Mouse (Mus musculus) embryonic stem cell, embryonic (primary cell): ENCODE results near the gene Ppat.

Experiments used
- CTCF ChIA-PET, 4 experiments: fragments of 300-600 bp in 2 of 4; fragments of 350-600 bp in 2 of 4; sonication (Branson Sonifier 250); formaldehyde crosslinking; loops; one replicate each; lab custom pipeline; 2022; ENCODE audit warnings: inconsistent platforms in 2 of 4; lab: Charles Lee
- POLR2A ChIA-PET, 4 experiments: fragments of 300-600 bp in 2 of 4; fragments of 350-600 bp in 2 of 4; sonication (Branson Sonifier 250); formaldehyde crosslinking; loops; one replicate each; lab custom pipeline; 2022; ENCODE audit warnings: antibody characterized with exemption in 4 of 4, inconsistent platforms in 1 of 4; lab: Charles Lee

Gene Ppat

GRCm38 (mm10) chr5:76955474-76955873 is 4.1 kb upstream of the Ppat start:
- POLR2A ChIA-PET, result interaction anchor here in 3 of 4 experiments (0.6 to 19.9 kb wide), 26 partner anchors 8 to 1353 kb away, joined by 3 to 768 read pairs (median 4); partner anchors contain the start of genes Srp72 (in 2 of the 3), Aasdh (in 1 of the 3), Noa1 (in 1 of the 3) and Polr2b (in 1 of the 3)
- CTCF ChIA-PET, result interaction anchor here in 1 of 4 experiments (0.6 kb wide), 1 partner anchor 394 kb away, joined by 3 read pairs; no protein-coding TSS in a partner anchor

DNA sequence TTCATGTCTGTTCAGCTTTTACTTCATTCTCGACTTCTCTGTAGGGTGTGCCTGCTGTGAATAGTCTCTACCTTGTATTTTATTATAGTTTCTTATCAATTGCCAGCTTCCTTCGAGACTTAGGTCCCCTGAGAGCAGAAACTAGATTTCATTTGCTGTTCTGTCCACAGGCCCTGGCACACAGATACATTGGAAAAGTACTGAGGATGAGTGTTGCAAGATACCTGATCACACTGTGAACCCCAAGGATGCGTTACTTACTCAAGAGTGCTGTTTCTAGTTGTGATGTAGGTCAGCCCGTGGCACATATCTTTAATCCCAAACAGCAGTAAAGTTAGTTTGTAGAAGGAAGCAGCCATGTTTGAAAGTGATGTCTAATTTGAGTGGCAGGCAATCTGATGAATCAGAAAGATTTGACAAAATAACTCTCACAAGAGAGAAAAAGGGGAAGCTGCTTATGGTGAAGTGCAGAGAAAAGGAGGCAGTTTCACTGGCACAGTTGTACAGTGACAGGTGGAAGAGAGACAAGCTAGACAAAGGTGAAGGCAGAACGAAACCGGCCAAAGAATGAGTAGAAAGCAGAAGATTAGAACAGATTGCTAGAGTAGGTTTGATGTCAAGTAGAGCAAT is 3.0 kb upstream of the Ppat start:
- CTCF ChIA-PET, result interaction anchor here in 1 of 4 experiments (1.3 kb wide), 1 partner anchor 20 kb away, joined by 3 read pairs; the partner anchor contains the start of gene Srp72

DNA sequence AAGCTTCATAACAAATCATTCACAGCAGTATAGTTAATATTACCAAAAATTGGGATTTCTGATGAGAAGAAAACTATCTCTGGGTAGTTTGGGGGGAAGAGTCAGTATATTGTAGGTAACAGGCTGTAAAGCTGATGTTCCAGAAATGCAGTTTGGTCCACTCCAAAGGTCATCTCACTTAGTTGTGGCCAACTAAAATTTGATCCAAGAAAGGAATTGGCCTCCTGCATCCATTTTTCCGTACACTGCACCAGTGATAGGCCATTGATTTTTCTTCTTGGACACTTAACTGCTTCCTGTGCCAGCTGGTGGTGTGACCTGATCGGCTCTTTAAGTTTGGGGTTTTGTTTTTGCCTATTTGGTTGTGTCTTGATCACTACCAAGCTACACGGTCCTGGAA is 2.4 kb upstream of the Ppat start:
- POLR2A ChIA-PET, result interaction anchor here in 2 of 4 experiments (0.7 to 19.9 kb wide), 13 partner anchors 7 to 308 kb away, joined by 3 to 768 read pairs (median 21); partner anchors contain the start of genes Aasdh (in 1 of the 2) and Srp72 (in 1 of the 2)
- CTCF ChIA-PET, result interaction anchor here in 1 of 4 experiments (1.3 kb wide), 1 partner anchor 21 kb away, joined by 3 read pairs; the partner anchor contains the start of gene Srp72

More for the DNA sequence above, 3.0 kb upstream of the Ppat start:
- POLR2A ChIA-PET, result interaction anchor here in 2 of 4 experiments (0.7 to 19.9 kb wide), 21 partner anchors 7 to 356 kb away, joined by 3 to 768 read pairs (median 5); partner anchors contain the start of genes Aasdh (in 1 of the 2), Noa1 (in 1 of the 2), Polr2b (in 1 of the 2) and Srp72 (in 1 of the 2)

DNA sequence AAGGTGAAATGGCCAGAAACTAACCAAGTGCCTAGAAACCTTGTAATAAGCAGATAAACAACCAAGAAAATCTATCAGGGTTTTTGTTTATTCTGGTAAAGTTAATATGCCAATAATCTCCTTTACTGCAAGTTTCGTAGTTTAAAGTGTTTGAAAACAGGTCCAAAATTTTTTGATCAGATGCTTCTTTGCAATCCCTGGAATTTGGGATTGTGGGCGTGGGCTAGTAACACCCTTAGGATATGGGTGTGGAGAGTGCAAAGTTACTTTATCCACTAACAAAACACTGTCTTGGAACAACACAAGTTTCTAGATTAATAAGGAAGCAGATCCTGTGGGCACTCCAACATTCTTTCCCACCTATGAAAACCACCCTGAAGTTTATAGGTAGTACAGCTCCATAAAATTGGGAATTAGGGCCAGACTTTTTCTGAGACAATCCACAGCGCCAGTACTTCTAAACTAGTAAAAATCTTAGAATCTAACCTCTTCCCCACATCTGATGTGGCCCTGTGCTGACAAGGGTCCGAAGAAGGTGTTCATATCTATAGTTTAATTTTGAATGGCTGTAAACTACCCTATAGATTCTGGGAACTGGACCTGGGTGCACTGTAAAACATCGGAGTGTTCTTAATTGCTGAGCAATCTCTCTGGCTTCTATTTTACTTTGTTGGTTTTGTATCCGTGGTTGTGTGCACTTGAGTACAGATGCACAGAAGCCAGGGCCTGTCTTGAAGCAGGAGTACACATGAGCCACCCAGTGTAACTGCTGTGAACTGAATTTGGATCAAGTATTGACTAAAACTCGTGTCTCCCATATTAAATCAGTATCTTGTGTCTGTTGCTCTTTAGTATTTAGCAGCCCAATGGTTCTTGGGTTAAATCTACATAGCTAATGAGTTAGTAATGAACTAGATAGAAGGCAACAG is 998 bp upstream of the Ppat start:
- POLR2A ChIA-PET, result interaction anchor here in 2 of 4 experiments (0.6 to 19.9 kb wide), 12 partner anchors 9 to 313 kb away, joined by 3 to 768 read pairs (median 13); partner anchors contain the start of genes Aasdh (in 1 of the 2), Rest (in 1 of the 2) and Srp72 (in 1 of the 2)
- CTCF ChIA-PET, result no interaction called here

DNA sequence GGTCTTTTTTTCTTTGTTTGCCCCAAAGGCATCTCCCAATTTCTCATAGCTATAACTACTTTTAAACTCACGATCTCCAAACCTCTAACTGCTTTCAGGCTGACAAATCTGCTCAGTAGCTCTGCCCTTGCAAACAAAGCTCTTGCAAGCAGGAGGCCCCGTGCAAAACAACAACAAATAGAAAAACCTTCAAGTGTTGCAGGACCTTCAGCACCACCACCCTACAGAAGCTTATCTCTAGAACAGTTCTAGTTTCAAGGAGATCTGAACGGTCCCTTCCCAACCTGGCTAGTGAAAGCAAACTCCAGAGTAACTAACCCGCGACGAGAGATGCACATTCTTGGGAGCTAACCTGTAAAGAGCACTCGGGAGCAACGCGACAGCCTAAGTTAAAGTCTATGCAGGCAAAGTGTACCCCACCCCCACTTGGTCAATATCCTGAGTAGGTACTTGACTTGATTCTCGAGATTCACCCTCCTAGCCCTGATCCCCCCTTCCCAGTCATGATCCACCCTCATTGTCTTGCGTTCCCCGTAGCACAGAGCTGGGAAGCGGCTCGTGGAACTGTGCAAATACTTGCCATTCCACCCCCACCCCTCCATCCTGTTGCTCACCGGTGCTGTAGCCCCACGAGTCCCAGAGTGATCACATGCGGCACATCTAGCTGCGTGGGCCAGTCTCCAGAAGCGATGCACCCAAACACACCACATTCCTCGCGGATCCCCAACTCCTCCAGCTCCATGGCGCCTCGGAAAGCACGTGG is 854 bp downstream of the Ppat start:
- ChIA-PET CTCF (interaction anchor here in 2 of 4 experiments (0.7 to 1.1 kb wide), 4 partner anchors 44 to 299 kb away, joined by 3 to 6 read pairs (median 4); no protein-coding TSS in a partner anchor), POLR2A (interaction anchor here (0.6 to 19.9 kb wide), 60 partner anchors 8 to 1375 kb away, joined by 3 to 768 read pairs (median 4); partner anchors contain the start of genes Aasdh (in 3 of the 4), Noa1 (in 2 of the 4), Polr2b (in 2 of the 4) and Rest (in 2 of the 4))

- CTCF ChIA-PET, result no interaction called here
- POLR2A ChIA-PET, result interaction anchor here in 3 of 4 experiments (0.6 to 19.9 kb wide), 13 partner anchors 8 to 317 kb away, joined by 3 to 768 read pairs (median 5); partner anchors contain the start of genes Aasdh (in 2 of the 3), Rest (in 1 of the 3) and Srp72 (in 1 of the 3)
Measured at GRCm38 (mm10) chr5:76947758-76948157, 3.6 kb downstream of the Ppat start.

DNA sequence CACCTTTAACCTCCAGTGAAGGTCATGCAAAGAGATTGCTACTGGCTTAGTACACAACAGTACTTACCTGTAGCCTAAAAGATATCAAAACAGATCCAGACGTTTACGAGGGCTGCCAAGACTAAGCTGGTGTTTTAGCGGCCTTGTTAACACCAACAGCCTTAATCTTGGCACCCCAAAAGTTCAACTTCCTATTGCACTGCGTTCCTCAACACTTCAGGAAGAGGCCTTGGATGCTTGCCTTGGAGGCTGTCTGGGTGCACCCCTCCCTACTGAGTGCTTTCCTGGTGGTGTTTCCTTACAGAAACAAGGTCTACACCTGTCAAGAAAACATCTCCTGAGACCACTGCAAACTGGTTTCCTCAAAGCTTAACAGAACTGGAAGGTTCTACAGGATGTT is 4.2 kb downstream of the Ppat start:
- POLR2A ChIA-PET, result interaction anchor here in 3 of 4 experiments (0.6 to 19.9 kb wide), 11 partner anchors 8 to 318 kb away, joined by 3 to 768 read pairs (median 5); partner anchors contain the start of genes Aasdh (in 2 of the 3), Rest (in 1 of the 3) and Srp72 (in 1 of the 3)
- CTCF ChIA-PET, result no interaction called here

GRCm38 (mm10) chr5:76945678-76946033 is 5.7 kb downstream of the Ppat start:
- ChIA-PET CTCF (interaction anchor here in 1 of 4 experiments (1.0 kb wide), 1 partner anchor 92 kb away, joined by 3 read pairs; no protein-coding TSS in a partner anchor), POLR2A (interaction anchor here (0.6 to 19.9 kb wide), 19 partner anchors 10 to 294 kb away, joined by 3 to 768 read pairs (median 4); partner anchors contain the start of genes Aasdh (in 3 of the 4) and Srp72 (in 2 of the 4))

- ChIA-PET POLR2A (interaction anchor here (0.6 to 19.9 kb wide), 20 partner anchors 11 to 316 kb away, joined by 3 to 768 read pairs (median 4); partner anchors contain the start of genes Aasdh (in 3 of the 4) and Srp72 (in 2 of the 4)), CTCF (interaction anchor here in 1 of 4 experiments (1.0 kb wide), 1 partner anchor 91 kb away, joined by 3 read pairs; no protein-coding TSS in a partner anchor)
Measured at GRCm38 (mm10) chr5:76944965-76945677, 6.3 kb downstream of the Ppat start.

- ChIA-PET POLR2A (interaction anchor here (0.8 to 19.9 kb wide), 11 partner anchors 8 to 42 kb away, joined by 3 to 768 read pairs (median 4); partner anchors contain the start of genes Paics (in 4 of the 4), Ppat (in 4 of the 4) and Aasdh (in 1 of the 4)), CTCF (no interaction called here)
Measured at GRCm38 (mm10) chr5:76942505-76942904, 8.9 kb downstream of the Ppat start.

DNA sequence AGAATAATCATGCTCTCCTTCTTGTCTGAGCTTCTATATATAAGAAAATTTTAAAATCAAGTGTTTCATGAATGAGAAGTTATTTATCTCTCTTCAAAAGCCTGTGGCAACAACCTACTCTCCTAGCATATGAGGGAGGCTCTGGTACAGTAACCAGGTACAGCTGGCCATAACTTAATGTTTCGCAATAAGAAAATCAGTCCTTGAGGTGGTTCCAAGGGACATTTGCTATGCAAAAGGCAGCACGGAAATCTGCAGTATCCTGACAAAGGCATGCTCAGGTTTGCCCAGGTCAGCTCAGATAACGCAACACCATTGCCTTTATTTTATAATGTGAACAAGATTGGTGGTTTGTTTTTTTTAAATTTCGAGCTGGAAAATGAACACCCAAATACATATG is 9.4 kb downstream of the Ppat start:
- POLR2A ChIA-PET, result interaction anchor here (0.8 to 19.9 kb wide), 11 partner anchors 9 to 25 kb away, joined by 3 to 768 read pairs (median 4); partner anchors contain the start of genes Paics (in 4 of the 4), Ppat (in 4 of the 4) and Aasdh (in 1 of the 4)
- CTCF ChIA-PET, result no interaction called here

DNA sequence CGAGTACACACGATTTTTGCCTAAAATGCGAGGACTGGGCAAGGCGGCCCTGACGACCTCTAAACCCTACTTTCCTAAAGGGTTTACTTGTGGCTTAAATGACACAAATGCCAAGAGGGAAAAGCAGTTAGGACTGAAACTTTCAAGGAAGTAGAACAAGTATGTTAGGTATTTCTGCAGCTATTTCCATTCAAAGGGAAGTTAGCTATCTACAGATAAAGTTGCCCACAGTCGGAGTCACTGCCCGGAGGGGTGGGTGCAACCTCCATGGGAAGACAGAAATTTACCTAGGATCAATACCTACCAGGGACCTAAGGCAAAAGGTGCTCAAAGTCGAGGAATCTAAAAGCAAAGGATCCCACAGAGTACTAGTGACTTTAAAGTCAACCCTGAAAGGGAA is 11.7 kb downstream of the Ppat start:
- POLR2A ChIA-PET, result interaction anchor here (0.9 to 19.9 kb wide), 12 partner anchors 9 to 45 kb away, joined by 3 to 768 read pairs (median 5); partner anchors contain the start of genes Paics (in 4 of the 4), Ppat (in 3 of the 4) and Aasdh (in 1 of the 4)
- CTCF ChIA-PET, result interaction anchor here in 1 of 4 experiments (0.6 kb wide), 1 partner anchor 30 kb away, joined by 3 read pairs; no protein-coding TSS in a partner anchor

- CTCF ChIA-PET, result interaction anchor here in 1 of 4 experiments (0.6 kb wide), 1 partner anchor 60 kb away, joined by 5 read pairs; no protein-coding TSS in a partner anchor
- POLR2A ChIA-PET, result interaction anchor here in 3 of 4 experiments (0.7 to 27.3 kb wide), 13 partner anchors 9 to 31 kb away, joined by 3 to 768 read pairs (median 5); partner anchors contain the start of genes Paics (in 3 of the 3), Ppat (in 3 of the 3) and Aasdh (in 1 of the 3)
Measured at GRCm38 (mm10) chr5:76929180-76929877, 22.0 kb downstream of the Ppat start.

DNA sequence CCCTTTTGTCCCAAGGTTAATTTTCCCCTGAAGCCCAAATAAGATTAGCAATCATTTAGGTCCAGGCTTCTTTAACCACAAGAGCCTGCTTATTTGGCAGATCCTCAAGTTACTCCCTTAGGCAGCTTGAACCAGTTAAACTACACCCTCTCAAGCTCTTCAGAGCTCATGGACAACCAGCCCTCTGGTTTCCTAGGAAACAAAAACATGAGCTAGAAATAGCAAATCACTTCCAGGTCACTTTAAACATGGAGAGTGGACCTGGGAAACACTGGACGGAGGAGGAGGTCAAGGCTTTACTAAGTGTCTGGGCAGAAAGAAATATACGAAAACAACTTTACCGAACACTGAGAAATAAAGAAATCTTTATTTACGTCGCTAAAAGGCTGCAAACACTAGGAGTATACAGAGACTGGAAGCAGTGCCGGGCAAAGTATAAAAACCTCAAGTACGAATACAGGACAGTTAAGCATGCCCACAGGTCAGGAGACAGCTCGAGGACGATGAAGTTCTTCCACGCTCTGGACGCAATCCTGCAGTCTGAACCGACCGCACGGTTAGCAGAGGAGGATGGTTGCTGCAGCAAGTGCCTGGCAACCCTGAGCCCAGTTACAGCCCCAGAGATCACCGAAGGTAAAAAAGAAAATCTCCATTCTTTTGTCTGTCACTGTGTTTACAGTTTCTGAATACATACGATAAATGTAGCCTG is 23.1 kb downstream of the Ppat start:
- ChIA-PET POLR2A (interaction anchor here in 3 of 4 experiments (0.6 to 27.3 kb wide), 12 partner anchors 10 to 58 kb away, joined by 3 to 768 read pairs (median 10); partner anchors contain the start of genes Paics (in 3 of the 3), Ppat (in 3 of the 3) and Aasdh (in 1 of the 3)), CTCF (no interaction called here)
